Mouse (Mus musculus): ENCODE measurements around the gene Slc52a3.

Gene Slc52a3

DNA sequence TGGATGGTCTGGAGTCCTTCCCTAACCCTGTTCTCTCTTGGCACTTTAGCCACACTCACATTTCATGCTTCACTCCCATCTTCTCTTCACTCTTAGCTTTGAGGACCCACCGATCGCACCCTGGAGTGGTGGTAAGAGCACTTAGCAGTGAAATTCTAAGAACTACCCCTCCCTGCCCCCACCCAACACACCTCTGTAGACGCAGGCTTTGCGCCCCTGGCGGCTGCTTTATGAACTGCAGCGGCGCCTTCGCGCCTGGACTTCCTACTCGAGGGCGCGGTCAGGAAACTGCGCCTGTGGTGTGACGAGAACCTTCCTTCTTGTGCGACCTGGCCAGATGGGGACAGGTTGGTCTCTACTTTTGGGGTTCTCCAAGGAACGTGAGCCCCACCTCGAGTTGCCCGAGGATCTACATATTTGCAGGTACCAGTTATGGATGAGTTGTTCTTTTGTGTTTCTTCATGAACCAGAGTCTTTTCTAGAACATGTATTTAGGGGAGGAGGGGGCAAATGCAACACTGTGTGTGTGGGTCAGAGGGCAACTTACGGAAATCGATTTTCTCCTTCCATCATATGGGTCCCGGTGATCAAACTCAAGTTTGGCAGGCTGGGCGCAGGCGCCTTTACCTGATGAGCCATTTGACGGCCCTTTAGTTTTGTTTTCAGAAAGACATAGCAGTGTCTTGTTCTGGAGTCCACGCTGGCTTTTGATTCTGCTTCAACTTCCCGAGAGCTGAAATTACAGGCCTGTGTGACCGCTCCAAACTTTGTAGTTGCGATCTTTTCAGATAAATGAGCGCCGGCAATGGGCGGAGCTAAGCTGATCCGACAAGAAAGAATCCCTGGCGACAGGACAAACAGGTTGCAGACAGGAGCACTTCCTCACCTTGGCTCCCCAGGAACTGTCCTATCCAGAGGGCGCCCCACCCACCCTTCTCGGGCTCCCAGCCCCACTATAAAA lies at the start of gene Slc52a3:
TSS of gene Slc52a3 (plus strand) at position 283 of the 961 bp plus-strand sequence.
- CTCF ChIA-PET = interaction anchor here in 3 of 4 experiments (0.6 to 4.1 kb wide), 14 partner anchors 9 to 347 kb away, joined by 3 to 16 read pairs (median 4); partner anchors contain the start of gene Trib3 (in 1 of the 3)
- POLR2A ChIA-PET = interaction anchor here in 3 of 4 experiments (0.6 to 4.9 kb wide), 13 partner anchors 10 to 690 kb away, joined by 3 to 41 read pairs (median 3); partner anchors contain the start of genes Mcts2 (in 1 of the 3), Srxn1 (in 1 of the 3) and Trib3 (in 1 of the 3)

DNA sequence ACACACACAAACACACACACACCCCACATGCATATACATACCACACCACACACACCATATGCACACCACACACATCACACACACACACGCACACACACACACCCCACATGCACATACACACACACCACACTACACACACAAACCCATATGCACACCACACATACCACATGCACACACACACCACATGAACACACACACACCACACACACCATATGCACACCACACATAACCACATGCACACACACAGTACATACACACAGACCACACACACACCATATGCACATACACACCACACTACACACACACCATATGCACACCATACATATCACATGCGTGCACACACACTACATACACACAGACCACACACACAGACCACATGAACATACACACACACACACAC lies 48.7 kb upstream of the Slc52a3 start:
- POLR2A ChIA-PET = interaction anchor here in 1 of 4 experiments (0.9 kb wide), 1 partner anchor 147 kb away, joined by 3 read pairs; no protein-coding TSS in a partner anchor
- CTCF ChIA-PET = interaction anchor here in 3 of 4 experiments (0.6 to 1.1 kb wide), 4 partner anchors 17 to 142 kb away, joined by 3 to 5 read pairs (median 4); no protein-coding TSS in a partner anchor

DNA sequence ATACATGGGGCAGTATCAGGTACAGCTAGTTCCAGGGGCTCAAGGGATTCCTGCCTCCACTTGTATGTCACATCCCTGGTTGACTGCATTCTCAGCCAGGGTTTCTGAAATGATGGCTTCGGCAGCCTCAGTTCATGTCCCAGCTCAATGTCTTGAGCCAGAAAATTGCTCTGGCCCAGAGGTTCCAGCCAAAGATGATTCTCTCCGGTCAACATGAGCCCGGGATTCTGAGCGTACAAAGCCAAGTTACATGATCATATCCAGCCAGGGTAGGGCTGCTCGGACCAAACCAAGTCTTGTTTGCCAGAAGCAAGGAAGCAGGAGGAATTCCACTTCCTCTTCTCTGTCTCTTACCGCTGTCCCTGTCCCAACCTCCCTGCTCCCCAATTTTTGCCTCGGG lies 48.0 kb upstream of the Slc52a3 start:
- ChIA-PET POLR2A (interaction anchor here in 1 of 4 experiments (0.9 kb wide), 1 partner anchor 147 kb away, joined by 3 read pairs; no protein-coding TSS in a partner anchor), CTCF (interaction anchor here in 2 of 4 experiments (0.6 to 1.1 kb wide), 3 partner anchors 18 to 1029 kb away, joined by 3 read pairs; no protein-coding TSS in a partner anchor)

DNA sequence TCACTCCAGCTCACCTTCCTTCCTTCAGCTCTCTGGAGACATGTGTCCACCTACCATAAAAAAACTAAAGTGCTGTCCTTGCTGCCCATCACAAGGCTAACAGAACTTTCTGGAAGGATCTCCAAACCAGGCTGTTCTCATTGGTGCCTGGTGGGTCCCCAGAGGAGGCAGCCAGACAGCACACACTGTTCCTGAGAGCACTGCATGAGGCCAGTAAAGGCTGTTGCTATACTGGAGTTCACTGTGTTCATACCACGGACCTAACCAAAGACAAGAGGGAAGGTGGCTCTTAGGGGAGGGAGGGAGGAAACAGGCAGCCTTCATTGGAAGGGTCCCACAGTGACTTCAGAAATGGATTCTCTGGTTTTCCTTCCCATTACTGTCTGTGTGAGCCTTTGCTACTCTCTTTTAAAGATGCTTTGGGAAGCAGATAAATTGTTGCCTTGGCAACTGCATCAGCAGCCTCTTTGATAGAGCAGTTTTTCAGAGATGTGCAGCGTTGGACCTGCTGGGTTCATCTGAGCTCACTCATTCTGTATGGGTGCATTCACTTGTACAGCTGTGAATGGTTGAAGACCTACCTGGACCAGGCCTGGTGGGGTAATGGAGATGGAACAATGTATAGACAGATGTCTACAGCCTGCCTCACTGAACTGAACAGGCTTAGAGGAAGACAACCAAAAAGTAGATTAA lies 47.1 kb upstream of the Slc52a3 start:
- ChIA-PET CTCF (interaction anchor here in 3 of 4 experiments (0.6 to 1.7 kb wide), 4 partner anchors 19 to 1030 kb away, joined by 3 to 4 read pairs (median 3); no protein-coding TSS in a partner anchor), POLR2A (no interaction called here)

DNA sequence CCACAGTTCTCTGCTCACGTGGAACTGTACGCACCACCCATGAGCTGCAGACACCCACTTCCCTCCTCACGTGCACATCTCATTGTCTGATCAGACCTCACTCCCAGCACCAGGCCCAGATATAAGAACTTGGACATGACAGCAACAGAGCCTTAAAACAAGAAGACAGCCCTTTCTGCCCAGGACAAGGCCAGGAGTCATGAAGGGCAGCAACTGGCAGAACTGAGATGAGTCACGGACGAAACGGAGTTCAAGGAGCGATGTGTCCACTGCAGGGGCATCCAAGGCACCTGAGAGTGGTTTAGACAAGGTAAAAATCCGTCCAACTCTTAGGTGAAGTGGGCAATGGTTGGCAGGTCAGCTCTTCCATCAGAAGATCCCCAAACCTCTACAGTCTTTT lies 42.6 kb upstream of the Slc52a3 start:
- CTCF ChIA-PET = no interaction called here
- POLR2A ChIA-PET = no interaction called here

DNA sequence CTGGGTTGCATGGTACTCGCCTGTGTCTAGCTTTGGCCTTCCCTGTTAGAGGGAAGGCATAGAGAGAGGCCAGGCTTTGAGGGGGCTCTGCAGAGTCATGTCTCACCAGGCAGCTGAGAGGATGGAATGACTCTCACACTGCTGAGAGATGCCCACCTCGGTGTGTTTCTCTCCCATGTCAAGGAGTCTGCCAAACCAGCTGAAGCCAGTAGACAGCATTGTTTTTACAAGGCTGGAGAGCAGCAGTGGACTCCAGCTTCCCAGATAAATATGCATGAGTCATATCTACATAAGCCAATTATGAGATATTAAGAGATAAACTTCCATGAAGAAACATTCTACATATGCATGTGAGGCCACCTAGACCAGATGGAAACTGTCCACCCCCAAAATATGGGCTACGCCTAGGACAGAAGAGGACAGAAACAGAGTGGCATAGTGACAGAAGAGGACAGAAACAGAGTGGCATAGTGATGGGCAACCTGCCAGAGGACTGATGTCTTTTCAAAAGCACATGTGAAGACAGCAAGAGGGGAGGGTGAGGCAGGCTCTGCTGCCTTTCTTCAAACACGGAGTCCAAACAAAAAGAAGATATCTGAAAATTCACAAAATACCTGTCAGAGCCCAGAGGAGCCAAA lies 39.7 kb upstream of the Slc52a3 start:
- CTCF ChIA-PET = interaction anchor here in 2 of 4 experiments (0.8 to 0.9 kb wide), 2 partner anchors 18 to 26 kb away, joined by 4 read pairs; no protein-coding TSS in a partner anchor
- POLR2A ChIA-PET = interaction anchor here in 1 of 4 experiments (0.8 kb wide), 1 partner anchor 221 kb away, joined by 3 read pairs; no protein-coding TSS in a partner anchor

DNA sequence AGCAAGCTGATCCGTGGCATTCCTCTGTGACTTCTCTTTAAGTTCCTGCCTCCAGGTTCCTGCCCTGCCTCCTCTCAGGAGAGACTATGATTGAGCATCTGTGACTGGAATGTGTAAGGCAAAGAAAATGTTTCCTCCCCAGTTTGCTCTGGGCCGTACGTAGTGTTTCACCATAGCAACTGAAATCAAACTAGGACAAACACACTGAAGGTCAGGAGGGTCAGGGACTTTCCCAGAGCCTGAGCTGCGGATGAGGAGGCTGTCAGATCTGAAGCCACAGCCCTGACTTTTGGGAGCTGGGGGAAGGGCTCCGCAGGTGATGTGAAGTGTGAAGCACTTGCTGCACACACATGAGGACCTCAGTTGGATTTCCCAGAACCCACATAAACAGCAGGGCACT lies 37.0 kb upstream of the Slc52a3 start:
- CTCF ChIA-PET = interaction anchor here in 3 of 4 experiments (0.6 to 2.0 kb wide), 4 partner anchors 19 to 61 kb away, joined by 3 to 5 read pairs (median 3); no protein-coding TSS in a partner anchor
- POLR2A ChIA-PET = interaction anchor here in 3 of 4 experiments (0.7 to 3.9 kb wide), 11 partner anchors 9 to 385 kb away, joined by 3 to 21 read pairs (median 5); partner anchors contain the start of gene Trib3 (in 1 of the 3)

DNA sequence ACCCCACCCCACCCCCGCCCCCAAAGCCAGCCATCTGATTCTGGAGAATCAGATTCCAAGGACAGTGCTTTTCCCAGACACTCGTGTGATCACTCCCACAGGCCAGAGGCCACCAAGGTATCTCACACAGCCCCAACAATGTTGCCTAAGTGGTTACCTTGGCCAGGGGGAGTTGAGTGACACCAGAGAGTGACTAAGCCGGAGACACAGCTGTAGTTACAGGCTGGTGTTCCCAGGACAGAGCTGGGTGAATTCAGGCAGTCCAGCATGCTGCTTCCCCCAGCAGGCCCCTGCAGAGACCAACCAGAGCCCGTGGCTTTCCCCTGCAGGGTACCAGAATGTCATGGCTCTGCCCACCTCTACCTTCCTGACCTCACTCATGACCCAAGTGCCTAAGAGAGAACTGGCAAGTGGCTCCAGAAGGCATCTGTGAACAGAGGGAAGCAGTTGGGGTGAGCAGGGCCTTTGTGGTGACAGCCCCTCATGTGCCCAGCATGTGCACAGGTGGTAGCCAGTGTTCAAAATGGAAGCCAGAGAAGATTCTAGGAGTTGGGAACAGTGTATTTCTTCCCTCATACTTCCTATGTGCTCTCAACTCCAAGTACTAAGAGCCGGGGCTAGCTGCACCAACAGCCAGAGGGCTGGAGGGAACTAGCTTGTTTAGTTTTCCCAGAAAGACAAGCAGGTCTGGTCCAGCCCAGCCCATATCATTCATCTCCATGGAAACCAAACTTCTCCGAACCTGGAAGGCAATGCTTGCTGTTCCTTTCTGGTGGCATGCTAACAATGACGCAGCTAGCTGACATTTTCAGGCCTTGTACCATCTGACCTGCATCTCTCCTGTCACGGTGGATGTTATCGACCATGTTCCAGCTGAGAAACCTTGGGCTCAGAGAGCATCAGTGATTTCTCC lies 34.8 kb upstream of the Slc52a3 start:
- POLR2A ChIA-PET = interaction anchor here in 3 of 4 experiments (0.6 to 3.9 kb wide), 8 partner anchors 9 to 275 kb away, joined by 3 to 21 read pairs (median 3); no protein-coding TSS in a partner anchor
- CTCF ChIA-PET = interaction anchor here in 1 of 4 experiments (1.8 kb wide), 1 partner anchor 31 kb away, joined by 6 read pairs; no protein-coding TSS in a partner anchor

GRCm38 (mm10) chr2:151962474-151962873 lies 33.8 kb upstream of the Slc52a3 start:
- CTCF ChIA-PET = interaction anchor here in 2 of 4 experiments (0.6 to 1.8 kb wide), 2 partner anchors 32 to 1106 kb away, joined by 3 to 6 read pairs; no protein-coding TSS in a partner anchor
- POLR2A ChIA-PET = interaction anchor here in 3 of 4 experiments (0.6 to 3.9 kb wide), 3 partner anchors 8 to 52 kb away, joined by 3 to 21 read pairs (median 3); partner anchors contain the start of gene Angpt4 (in 1 of the 3)

DNA sequence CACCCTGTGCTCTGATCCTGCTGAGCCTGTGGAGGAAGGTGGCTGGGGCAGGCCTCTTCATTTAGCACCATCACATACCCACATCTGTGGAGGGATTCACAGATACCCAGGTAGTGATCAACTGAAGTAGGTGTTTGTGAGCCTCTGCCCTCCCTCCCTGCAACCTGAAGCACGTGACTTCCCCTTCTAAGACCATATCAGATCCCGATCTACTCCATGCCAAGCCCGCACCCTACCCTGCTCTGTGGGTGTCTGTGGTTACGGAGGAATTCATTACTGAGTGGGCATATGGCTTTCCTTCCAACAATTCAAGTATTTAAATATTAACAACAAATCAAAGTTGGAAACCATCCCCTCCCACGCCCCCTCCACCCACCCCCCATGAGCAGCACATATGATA lies 33.0 kb upstream of the Slc52a3 start:
- ChIA-PET POLR2A (no interaction called here), CTCF (interaction anchor here in 1 of 4 experiments (1.1 kb wide), 1 partner anchor 84 kb away, joined by 3 read pairs; no protein-coding TSS in a partner anchor)

- CTCF ChIA-PET = interaction anchor here in 1 of 4 experiments (1.1 kb wide), 1 partner anchor 84 kb away, joined by 3 read pairs; no protein-coding TSS in a partner anchor
- POLR2A ChIA-PET = interaction anchor here in 3 of 4 experiments (0.5 to 2.0 kb wide), 3 partner anchors 28 to 822 kb away, joined by 3 to 4 read pairs (median 3); no protein-coding TSS in a partner anchor
Observed at GRCm38 (mm10) chr2:151964052-151964451, 32.3 kb upstream of the Slc52a3 start.

DNA sequence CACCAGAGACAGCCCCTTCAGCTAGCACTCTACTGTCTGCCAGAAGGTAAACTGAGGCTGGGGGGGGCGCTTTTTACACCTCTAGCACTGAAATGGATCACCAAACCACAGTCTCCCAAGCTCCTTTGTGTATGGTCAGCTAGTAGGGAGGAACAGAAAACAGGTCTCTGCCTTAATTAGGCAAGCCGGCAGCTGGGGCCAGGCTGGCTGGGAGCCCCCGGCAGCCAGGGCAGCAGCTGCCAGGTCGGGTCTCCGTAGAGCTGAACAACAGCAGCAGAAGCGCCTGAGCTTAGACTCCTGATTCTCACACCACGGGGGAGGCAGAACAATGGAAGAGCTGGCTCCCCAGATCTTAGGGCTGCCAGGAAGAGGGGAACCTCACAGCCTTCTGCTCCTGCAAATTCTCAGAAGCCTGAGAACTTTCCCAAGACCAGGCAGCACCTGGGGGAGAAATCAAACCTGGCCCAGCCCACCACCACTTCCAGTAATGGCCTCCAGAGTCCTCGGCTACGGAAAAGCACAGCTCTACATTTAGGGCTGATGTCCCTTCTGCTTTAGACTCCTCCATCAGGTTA lies 29.0 kb upstream of the Slc52a3 start:
- POLR2A ChIA-PET = interaction anchor here in 3 of 4 experiments (0.6 to 2.4 kb wide), 12 partner anchors 8 to 377 kb away, joined by 3 to 7 read pairs (median 4); partner anchors contain the start of gene Trib3 (in 1 of the 3)
- CTCF ChIA-PET = interaction anchor here in 1 of 4 experiments (0.6 kb wide), 1 partner anchor 283 kb away, joined by 7 read pairs; no protein-coding TSS in a partner anchor

- CTCF ChIA-PET = no interaction called here
- POLR2A ChIA-PET = interaction anchor here in 3 of 4 experiments (0.6 to 2.4 kb wide), 12 partner anchors 8 to 377 kb away, joined by 3 to 7 read pairs (median 4); partner anchors contain the start of gene Trib3 (in 1 of the 3)
Observed at GRCm38 (mm10) chr2:151967792-151968191, 28.5 kb upstream of the Slc52a3 start.

GRCm38 (mm10) chr2:151968451-151968850 lies 27.9 kb upstream of the Slc52a3 start:
- ChIA-PET CTCF (interaction anchor here in 1 of 4 experiments (0.6 kb wide), 1 partner anchor 46 kb away, joined by 3 read pairs; no protein-coding TSS in a partner anchor), POLR2A (interaction anchor here in 1 of 4 experiments (1.2 to 2.4 kb wide), 3 partner anchors 9 to 23 kb away, joined by 4 to 7 read pairs (median 6); no protein-coding TSS in a partner anchor)

GRCm38 (mm10) chr2:151968986-151969385 lies 27.3 kb upstream of the Slc52a3 start:
- ChIA-PET POLR2A (interaction anchor here in 1 of 4 experiments (2.4 kb wide), 1 partner anchor 10 kb away, joined by 6 read pairs; no protein-coding TSS in a partner anchor), CTCF (interaction anchor here in 1 of 4 experiments (0.6 kb wide), 1 partner anchor 46 kb away, joined by 3 read pairs; no protein-coding TSS in a partner anchor)

- POLR2A ChIA-PET = interaction anchor here in 2 of 4 experiments (0.6 to 2.9 kb wide), 3 partner anchors 9 to 14 kb away, joined by 3 to 21 read pairs (median 6); no protein-coding TSS in a partner anchor
- CTCF ChIA-PET = no interaction called here
Observed at GRCm38 (mm10) chr2:151969396-151969795, 26.9 kb upstream of the Slc52a3 start.

Data from embryonic stem cell, embryonic (primary cell).